Mouse (Mus musculus): ENCODE measurements around the gene Rtcb.

Rtcb gene

GRCm38 (mm10) chr10:85957464-85957950 is at the start of gene Rtcb:
Gene Rtcb (minus strand): TSS chr10:85957823.
- in situ Hi-C loops (cut with MseI, MboI), result loop anchor here in 1 of 2 experiments (25.0 kb wide), 1 partner anchor 505 kb away; no protein-coding TSS in a partner anchor

- in situ Hi-C loops (cut with MseI, MboI), result no loop called here
Measured at GRCm38 (mm10) chr10:86006455-86006854, 48.8 kb upstream of the Rtcb start.

- in situ Hi-C loops (cut with MseI, MboI), result no loop called here
Measured at GRCm38 (mm10) chr10:86000447-86000846, 42.8 kb upstream of the Rtcb start.

- in situ Hi-C loops (cut with MseI, MboI), result no loop called here
Measured at GRCm38 (mm10) chr10:85994543-85995104, 37.0 kb upstream of the Rtcb start.

- in situ Hi-C loops (cut with MseI, MboI), result no loop called here
Measured at GRCm38 (mm10) chr10:85993836-85994235, 36.2 kb upstream of the Rtcb start.

- in situ Hi-C loops (cut with MseI, MboI), result no loop called here
Measured at GRCm38 (mm10) chr10:85992412-85992811, 34.8 kb upstream of the Rtcb start.

GRCm38 (mm10) chr10:85989412-85990115 is 31.9 kb upstream of the Rtcb start:
- in situ Hi-C loops (cut with MseI, MboI), result no loop called here

- in situ Hi-C loops (cut with MseI, MboI), result loop anchor here (10.0 to 25.0 kb wide), 2 partner anchors 489 to 492 kb away; no protein-coding TSS in a partner anchor
Measured at GRCm38 (mm10) chr10:85972915-85973314, 15.3 kb upstream of the Rtcb start.

GRCm38 (mm10) chr10:85971826-85972225 is 14.2 kb upstream of the Rtcb start:
- in situ Hi-C loops (cut with MseI, MboI), result loop anchor here (10.0 to 25.0 kb wide), 2 partner anchors 490 to 493 kb away; no protein-coding TSS in a partner anchor

GRCm38 (mm10) chr10:85969894-85970620 is 12.4 kb upstream of the Rtcb start:
- in situ Hi-C loops (cut with MseI, MboI), result loop anchor here (10.0 to 25.0 kb wide), 3 partner anchors 325 to 495 kb away; no protein-coding TSS in a partner anchor

- in situ Hi-C loops (cut with MseI, MboI), result loop anchor here (10.0 to 25.0 kb wide), 2 partner anchors 326 to 494 kb away; no protein-coding TSS in a partner anchor
Measured at GRCm38 (mm10) chr10:85968731-85969130, 11.1 kb upstream of the Rtcb start.

GRCm38 (mm10) chr10:85968157-85968634 is 10.6 kb upstream of the Rtcb start:
- in situ Hi-C loops (cut with MseI, MboI), result loop anchor here (10.0 to 25.0 kb wide), 2 partner anchors 327 to 494 kb away; no protein-coding TSS in a partner anchor

GRCm38 (mm10) chr10:85967411-85968156 is 10.0 kb upstream of the Rtcb start:
- in situ Hi-C loops (cut with MseI, MboI), result loop anchor here (10.0 to 25.0 kb wide), 2 partner anchors 327 to 495 kb away; no protein-coding TSS in a partner anchor

- in situ Hi-C loops (cut with MseI, MboI), result loop anchor here (10.0 to 25.0 kb wide), 2 partner anchors 328 to 496 kb away; no protein-coding TSS in a partner anchor
Measured at GRCm38 (mm10) chr10:85966476-85966875, 8.9 kb upstream of the Rtcb start.

GRCm38 (mm10) chr10:85964316-85964715 is 6.7 kb upstream of the Rtcb start:
- in situ Hi-C loops (cut with MseI, MboI), result loop anchor here (10.0 to 25.0 kb wide), 2 partner anchors 330 to 498 kb away; no protein-coding TSS in a partner anchor

- in situ Hi-C loops (cut with MseI, MboI), result loop anchor here (10.0 to 25.0 kb wide), 2 partner anchors 332 to 499 kb away; no protein-coding TSS in a partner anchor
Measured at GRCm38 (mm10) chr10:85962897-85963296, 5.3 kb upstream of the Rtcb start.

- in situ Hi-C loops (cut with MseI, MboI), result loop anchor here in 1 of 2 experiments (25.0 kb wide), 1 partner anchor 505 kb away; no protein-coding TSS in a partner anchor
Measured at GRCm38 (mm10) chr10:85956871-85957419, 678 bp downstream of the Rtcb start.

GRCm38 (mm10) chr10:85954429-85954828 is 3.2 kb downstream of the Rtcb start:
- in situ Hi-C loops (cut with MseI, MboI), result loop anchor here in 1 of 2 experiments (25.0 kb wide), 1 partner anchor 508 kb away; no protein-coding TSS in a partner anchor

- in situ Hi-C loops (cut with MseI, MboI), result loop anchor here in 1 of 2 experiments (25.0 kb wide), 1 partner anchor 509 kb away; no protein-coding TSS in a partner anchor
Measured at GRCm38 (mm10) chr10:85953401-85953800, 4.2 kb downstream of the Rtcb start.

Measured in mouse trophoblast stem cell (cell line).